Mouse (Mus musculus) lung, postnatal 0 days (tissue): ENCODE data around the gene Myct1. TPM values are rescaled to one million over a fixed set of nuclear protein-coding genes. Genes with fewer than 3 reads are reported as not detected.

Source experiments
- ATAC-seq: fragments of 200-750 bp; cut with Nextera tagmentation; 2 replicates; pipeline ENCODE4 v1.8.0; 2017; ENCODE audit warnings: moderate library complexity
- DNase-seq: peaks from one replicate; pipeline ENCODE4 v3.0.0-alpha.2; 2016; ENCODE audit warnings: low spot score
- H3K27ac ChIP-seq: fragments of 300-500 bp; sonication (generic); 2 replicates; pipeline ENCODE4 v1.5.1; 2014; ENCODE audit warnings: antibody characterized with exemption, mild to moderate bottlenecking, low read length, mixed read lengths
- H3K27me3 ChIP-seq: fragments of 300-500 bp; sonication (generic); replicated peaks from 2 replicates; pipeline ENCODE4 v1.6.1; 2014; ENCODE audit warnings: low read length, mixed read lengths; ENCODE audit not compliant: insufficient read depth
- H3K36me3 ChIP-seq: fragments of 300-500 bp; sonication (generic); 2 replicates; pipeline ENCODE4 v1.6.1; 2014; ENCODE audit warnings: low read length, mixed read lengths; ENCODE audit not compliant: insufficient read depth
- H3K4me1 ChIP-seq: fragments of 300-500 bp; sonication (generic); 2 replicates; pipeline ENCODE4 v1.6.1; 2014; ENCODE audit warnings: antibody characterized with exemption, low read depth, low read length, mixed read lengths; ENCODE audit not compliant: insufficient read depth
- H3K4me2 ChIP-seq: fragments of 300-500 bp; sonication (generic); replicated peaks from 2 replicates; pipeline ENCODE4 v1.6.1; 2014; ENCODE audit warnings: low read depth, mild to moderate bottlenecking, low read length, moderate library complexity, mixed read lengths
- H3K4me3 ChIP-seq: fragments of 300-500 bp; sonication (generic); 2 replicates; pipeline ENCODE4 v1.5.1; 2014; ENCODE audit warnings: low read depth, low read length
- H3K9ac ChIP-seq: fragments of 300-500 bp; sonication (generic); replicated peaks from 2 replicates; pipeline ENCODE4 v1.6.1; 2014; ENCODE audit warnings: low read depth, mild to moderate bottlenecking
- H3K9me3 ChIP-seq: fragments of 300-500 bp; sonication (generic); 2 replicates; pipeline ENCODE4 v1.6.1; 2016; ENCODE audit warnings: low read length, mixed read lengths
- CTCF ChIP-seq: IDR thresholded peaks from 2 replicates; pipeline ENCODE4 v1.5.1; 2016; ENCODE audit warnings: antibody characterized with exemption, mild to moderate bottlenecking
- EP300 ChIP-seq: IDR thresholded peaks from 2 replicates; pipeline ENCODE4 v1.6.1; 2016; ENCODE audit warnings: antibody characterized with exemption, mild to moderate bottlenecking, control low read depth
- WGBS: fragments of 180-500 bp; shearing (Covaris S2); extraction: QIAGEN DNeasy Blood & Tissue Kit; methylation state at CpG from one replicate; pipeline ENCODE4 v1.1.7; 2014; 5-methylcytosine and 5-hydroxymethylcytosine counted together
- polyA plus RNA-seq: library from polyadenylated mRNA; unstranded; fragments of >200 nt; fragmentation: Nextera tagmentation; extraction: Ambion mirVana; gene quantifications from 2 replicates; pipeline ENCODE4 v1.2.1, GENCODE M21; 2015

Myct1 gene
- 23.7 and 27.3 TPM in 2 replicates for polyA plus RNA-seq

DNA sequence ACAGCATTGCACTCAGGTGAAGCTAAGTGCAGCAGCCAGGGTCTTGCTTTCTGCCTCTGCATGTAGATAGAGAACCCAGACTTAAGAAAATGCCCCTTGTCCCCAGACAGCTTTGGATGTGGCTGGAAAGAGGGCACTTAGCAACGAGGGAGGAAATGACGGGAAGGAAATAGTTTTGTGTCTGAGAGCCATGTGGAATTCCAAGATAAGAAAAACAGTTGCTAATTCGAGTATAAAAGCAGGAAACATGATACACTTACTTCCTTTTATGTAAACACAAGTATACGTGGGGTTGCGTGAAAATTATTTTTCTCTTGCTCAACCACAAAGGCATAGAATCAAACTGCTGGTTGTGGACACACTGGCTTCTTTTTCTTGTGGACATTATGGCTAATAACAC, at the start of gene Myct1:
Gene Myct1 (plus strand): TSS at position 312 of the 400 bp plus-strand sequence.
- 0% methylated on average over 5 of the region's 5 CpGs for WGBS
- Histone ChIP-seq H3K4me2 (peak within 1 kb of the TSS; percentile 39), H3K27ac (peak within 1 kb of the TSS; percentile 68), H3K9ac (peak within 1 kb of the TSS; percentile 4; the same call in 1 of the 2 replicates), H3K4me3 (peak within 1 kb of the TSS; percentile 25), H3K36me3 (no peaks in the 10 kb centered on the region), H3K4me1 (no peaks in the 10 kb centered on the region; the same call in 1 of the 2 replicates), H3K9me3 (no peaks in the 10 kb centered on the region), H3K27me3 (no peaks in the 10 kb centered on the region)
- TF ChIP-seq CTCF (no peak), EP300 (peak; percentile 99)
- DNase-seq (peak; percentile 80), ATAC-seq (peak; percentile 80)

DNA sequence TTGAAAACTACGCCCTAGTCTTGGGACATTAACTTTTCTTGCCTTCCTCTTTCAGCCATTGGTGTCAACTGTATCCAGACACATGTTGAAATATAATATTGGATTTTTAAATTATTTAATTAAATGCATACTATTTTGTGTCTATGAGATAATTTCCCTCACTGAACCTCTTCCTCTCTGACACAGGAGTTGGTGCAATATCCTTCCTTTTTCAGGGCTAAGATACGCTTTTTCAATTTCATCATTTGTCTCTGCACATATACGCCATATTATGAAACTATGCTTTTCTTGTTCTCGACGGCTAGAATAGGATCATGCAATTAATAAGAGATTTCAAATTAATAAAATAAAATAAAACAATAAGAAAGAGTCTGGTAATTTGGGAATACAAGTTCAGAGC, 47.1 kb upstream of the Myct1 start:
- 84% methylated on average over 5 of the region's 5 CpGs for WGBS
- no peaks in the 10 kb centered on the region for H3K36me3 ChIP-seq
- no peaks in the 10 kb centered on the region for H3K9me3 ChIP-seq
- H3K27me3 ChIP-seq, result no peaks in the 10 kb centered on the region
- no peak overlapping the region for H3K27ac ChIP-seq
- H3K4me1 ChIP-seq, result no peaks in the 10 kb centered on the region; the same call in 1 of the 2 replicates
- no peak overlapping the region for H3K4me3 ChIP-seq
- H3K4me2 ChIP-seq, result no peak overlapping the region
- H3K9ac ChIP-seq, result no peak overlapping the region
- ATAC-seq, result no peak
- no peak for TF ChIP-seq CTCF
- no peak for DNase-seq

DNA sequence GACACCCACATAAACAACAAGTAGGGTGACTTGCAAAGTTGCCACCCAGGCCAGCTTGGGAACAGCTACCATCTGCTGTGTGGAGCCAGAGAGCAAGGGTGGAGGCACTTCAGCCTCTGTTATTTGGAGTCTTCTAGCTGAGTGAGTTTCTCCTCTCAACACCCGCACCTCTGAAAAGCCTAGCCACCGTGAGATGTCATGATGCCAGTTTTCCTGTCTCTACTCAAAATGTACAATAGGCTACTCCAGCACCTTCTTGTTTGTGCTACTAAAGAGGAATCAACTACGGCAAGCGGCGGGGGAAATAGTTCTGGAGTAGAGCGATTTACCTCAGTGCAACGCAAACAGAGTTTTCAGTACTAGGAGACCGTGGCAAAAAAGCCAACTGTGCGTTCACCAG, 45.8 kb upstream of the Myct1 start:
- ATAC-seq (no peak), DNase-seq (no peak)
- Histone ChIP-seq H3K9me3 (no peaks in the 10 kb centered on the region), H3K4me1 (no peaks in the 10 kb centered on the region; the same call in 1 of the 2 replicates), H3K27me3 (no peaks in the 10 kb centered on the region), H3K9ac (no peak overlapping the region), H3K36me3 (no peaks in the 10 kb centered on the region), H3K4me3 (no peak overlapping the region), H3K27ac (no peak overlapping the region), H3K4me2 (no peak overlapping the region)
- 84% methylated on average over 9 of the region's 9 CpGs for WGBS
- TF ChIP-seq CTCF (no peak), EP300 (no peak)

DNA sequence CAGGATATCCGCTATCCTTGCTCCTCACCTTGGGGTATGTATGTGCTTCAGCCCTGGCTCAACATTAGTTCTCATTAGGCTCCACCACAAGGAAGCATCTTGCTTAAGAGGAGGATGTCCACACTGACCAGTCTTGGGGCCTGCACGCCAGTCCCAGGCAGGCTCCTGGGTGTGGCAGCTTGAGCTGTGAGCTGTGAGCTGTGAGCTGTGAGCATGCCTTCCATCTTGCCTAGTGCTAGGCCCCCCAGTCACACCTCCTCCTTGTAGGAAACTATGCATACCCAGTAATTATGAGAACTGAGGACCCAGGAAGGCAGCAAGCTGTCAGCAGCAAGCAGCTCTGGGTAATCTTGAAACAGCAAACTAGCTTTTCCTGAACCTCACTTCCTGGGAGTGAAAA, 44.9 kb upstream of the Myct1 start:
- Histone ChIP-seq H3K9ac (no peak overlapping the region), H3K36me3 (no peaks in the 10 kb centered on the region), H3K27ac (no peak overlapping the region), H3K4me1 (no peaks in the 10 kb centered on the region; the same call in 1 of the 2 replicates), H3K4me3 (no peak overlapping the region), H3K9me3 (no peaks in the 10 kb centered on the region), H3K27me3 (no peaks in the 10 kb centered on the region), H3K4me2 (no peak overlapping the region)
- no peak for TF ChIP-seq CTCF
- TF ChIP-seq EP300, result no peak
- 73% methylated on average over 2 of the region's 2 CpGs for WGBS
- DNase-seq (no peak), ATAC-seq (no peak)

DNA sequence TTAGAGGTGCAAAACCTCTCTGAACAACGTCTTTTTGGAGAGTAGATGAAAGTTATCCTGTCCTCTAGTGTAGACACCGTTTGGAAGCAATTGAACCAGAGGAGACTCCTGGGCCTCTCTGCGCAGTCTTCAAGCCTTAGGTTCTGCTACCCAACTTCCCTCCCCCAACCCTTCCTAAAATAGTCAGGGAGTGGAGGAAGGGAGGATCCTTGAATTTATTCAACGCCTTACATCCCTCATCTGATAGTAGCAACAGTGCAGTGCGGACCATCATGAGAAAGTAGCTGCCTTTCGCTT, 43.8 kb upstream of the Myct1 start:
- no peak overlapping the region for H3K9ac ChIP-seq
- no peak for DNase-seq
- peak overlapping the region; percentile 30; the same call in 1 of the 2 replicates for H3K4me3 ChIP-seq
- ATAC-seq, result no peak
- WGBS, result 11% methylated on average over 6 of the region's 6 CpGs
- no peaks in the 10 kb centered on the region for H3K27me3 ChIP-seq
- peak overlapping the region; percentile 53 for H3K4me2 ChIP-seq
- H3K9me3 ChIP-seq, result no peaks in the 10 kb centered on the region
- no peak overlapping the region for H3K27ac ChIP-seq
- TF ChIP-seq CTCF, result no peak
- 0 out of 2 replicates have a peak, but pooled peaks have one; percentile 16 for TF ChIP-seq EP300
- H3K4me1 ChIP-seq, result no peaks in the 10 kb centered on the region; the same call in 1 of the 2 replicates
- no peaks in the 10 kb centered on the region for H3K36me3 ChIP-seq

DNA sequence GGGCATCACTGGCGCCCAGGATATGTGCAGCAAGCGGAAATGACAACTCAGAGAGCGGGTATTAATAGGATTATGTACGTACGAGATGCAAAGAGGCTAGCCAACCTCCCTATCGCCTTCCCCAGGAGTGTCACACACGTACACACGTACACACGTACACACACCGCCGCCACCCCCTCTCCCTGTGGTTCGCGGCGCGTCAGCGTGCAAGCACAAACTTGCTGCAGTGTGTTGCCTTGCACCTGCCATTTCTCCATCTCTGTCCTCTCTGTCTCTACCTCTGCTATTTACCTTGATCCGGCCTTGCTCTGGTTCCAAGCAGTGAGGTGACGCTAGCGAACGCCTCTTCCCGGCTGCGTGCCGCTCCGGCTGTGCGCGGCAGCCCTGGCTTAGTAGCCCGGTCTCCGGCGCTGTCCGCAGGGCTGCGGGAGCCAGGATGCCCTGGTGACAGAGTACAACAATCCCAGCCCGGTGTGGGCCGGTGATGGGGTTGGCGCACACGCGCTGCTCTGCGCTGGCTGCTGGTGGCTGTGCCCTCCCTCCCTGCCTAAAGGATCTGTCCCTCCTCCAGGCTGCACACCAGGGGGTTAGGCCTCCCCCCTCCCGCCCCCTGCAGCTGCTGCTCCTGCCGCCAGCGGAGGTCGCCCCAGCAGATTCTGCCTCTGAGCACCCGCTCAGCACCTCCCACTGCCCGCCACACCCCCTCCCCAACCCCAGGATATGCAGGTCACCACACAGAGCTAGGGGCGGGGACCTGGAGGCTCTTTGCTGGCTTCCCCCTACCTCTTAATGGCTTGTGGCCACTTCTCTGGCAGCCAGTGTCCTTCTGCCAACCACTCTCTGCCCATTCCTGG, 43.2 kb upstream of the Myct1 start:
- no peaks in the 10 kb centered on the region; the same call in 1 of the 2 replicates for H3K4me1 ChIP-seq
- peak overlapping the region; percentile 6; the same call in 1 of the 2 replicates for H3K27ac ChIP-seq
- no peaks in the 10 kb centered on the region for H3K36me3 ChIP-seq
- peak overlapping the region; percentile 30 for H3K4me3 ChIP-seq
- no peaks in the 10 kb centered on the region for H3K9me3 ChIP-seq
- H3K9ac ChIP-seq, result no peak overlapping the region
- peak overlapping the region; percentile 53 for H3K4me2 ChIP-seq
- DNase-seq, result peak; percentile 31
- under 1% methylated on average over 43 of the region's 44 CpGs for WGBS
- TF ChIP-seq CTCF (peak; percentile 41), EP300 (no peak)
- no peaks in the 10 kb centered on the region for H3K27me3 ChIP-seq
- peak; percentile 79 for ATAC-seq
